Mouse (Mus musculus): ENCODE data around the gene Magt1. TPM values are rescaled to one million over a fixed set of nuclear protein-coding genes. Genes with fewer than 3 reads are reported as not detected.

Magt1 gene
- total and polyA plus RNA-seq, 3 experiments = 48.5 to 78.4 (median 55.1) TPM

DNA sequence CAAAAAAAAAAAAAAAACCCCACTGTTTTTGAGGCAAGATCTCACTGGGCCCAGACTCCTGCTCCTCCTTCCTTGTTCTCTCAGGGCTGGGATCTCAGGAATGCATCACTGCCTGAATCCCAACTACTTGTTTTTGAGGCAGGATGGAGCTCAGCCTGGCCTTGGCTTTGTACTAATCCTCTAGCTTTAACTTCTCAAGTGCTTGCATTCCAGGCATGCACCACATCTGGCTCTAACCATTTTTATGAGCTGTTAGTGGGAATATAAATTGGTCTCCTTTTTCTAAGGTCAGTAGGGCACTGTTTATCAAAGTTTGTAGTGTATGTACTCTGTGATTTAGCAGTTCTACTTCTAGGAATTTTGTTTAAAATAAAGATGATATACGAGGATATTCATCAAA, 36.5 kb upstream of the Magt1 start:
- Histone ChIP-seq H3K79me2 (replicated peaks; ENCODE audit: control insufficient read depth, extremely low read depth, insufficient read depth, poor library complexity, severe bottlenecking) (no peaks in the 10 kb centered on the region; the same call in 1 of the 2 replicates), H3K36me3 (replicated peaks in 1 of 2; ENCODE audit: control insufficient read depth in 1 of 2, insufficient read depth in 1 of 2, low read length in 1 of 2) (peaks cover 0 to 4% of the 10 kb centered on the region in 2 experiments), H3K4me3 (replicated peaks in 1 of 3; ENCODE audit: low read depth in 2 of 3, low read length in 2 of 3, poor library complexity in 1 of 3) (no peak overlapping the region), H3K27me3 (replicated peaks) (no peaks in the 10 kb centered on the region), H3K4me1 (ENCODE audit: control insufficient read depth in 1 of 2, insufficient read depth in 2 of 2) (no peaks in the 10 kb centered on the region), H3K27ac (ENCODE audit: insufficient read depth, low read depth) (no peak overlapping the region), H3K4me2 (ENCODE audit: insufficient read depth, low read depth, poor library complexity, severe bottlenecking) (no peak overlapping the region), H3K9ac (ENCODE audit: insufficient read depth, low read depth) (no peak overlapping the region), H3K9me3 (replicated peaks; ENCODE audit: low read length) (no peaks in the 10 kb centered on the region)
- in situ Hi-C loops (cut with MboI; ENCODE audit: low pct_ligation_motif_present, low pct_unique_long_range_greater_than_20kb, low sequenced_read_pairs) (no loop called here), dilution Hi-C loops (cut with MboI; ENCODE audit: extremely low pct_ligation_motif_present, extremely low pct_unique_long_range_greater_than_20kb, low sequenced_read_pairs) (no loop called here)
- no peak for DNase-seq (ENCODE audit: extremely low read depth)
- no peak for TF ChIP-seq MAFK (IDR thresholded peaks at IDR 0.05; ENCODE audit: insufficient replicate concordance, low read length)

DNA sequence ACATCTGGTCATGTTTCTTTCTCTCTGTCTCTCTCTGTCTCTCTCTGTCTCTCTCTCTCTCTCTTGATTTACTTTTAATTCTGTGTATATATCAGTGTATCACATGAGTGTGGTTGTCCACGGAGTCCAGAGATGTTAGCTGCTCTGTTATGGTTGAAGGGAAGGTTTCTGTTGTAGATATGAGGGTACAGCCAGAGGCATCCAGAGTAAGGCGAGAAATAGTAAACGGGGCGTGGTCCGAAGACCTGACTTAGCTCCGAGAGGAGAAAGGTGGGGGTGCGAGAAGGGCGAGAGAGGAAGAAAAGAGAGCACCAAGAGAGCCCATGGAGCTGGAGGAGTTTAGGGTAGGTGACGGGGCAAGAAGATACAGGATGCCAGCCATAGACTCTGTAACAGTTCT, 34.2 kb upstream of the Magt1 start:
- Histone ChIP-seq H3K9ac (ENCODE audit: insufficient read depth, low read depth) (no peak overlapping the region), H3K4me2 (ENCODE audit: insufficient read depth, low read depth, poor library complexity, severe bottlenecking) (no peak overlapping the region), H3K27ac (ENCODE audit: insufficient read depth, low read depth) (no peak overlapping the region), H3K27me3 (replicated peaks) (no peaks in the 10 kb centered on the region), H3K4me1 (ENCODE audit: control insufficient read depth in 1 of 2, insufficient read depth in 2 of 2) (no peaks in the 10 kb centered on the region), H3K79me2 (replicated peaks; ENCODE audit: control insufficient read depth, extremely low read depth, insufficient read depth, poor library complexity, severe bottlenecking) (no peaks in the 10 kb centered on the region; the same call in 1 of the 2 replicates), H3K9me3 (replicated peaks; ENCODE audit: low read length) (no peaks in the 10 kb centered on the region), H3K4me3 (replicated peaks in 1 of 3; ENCODE audit: low read depth in 2 of 3, low read length in 2 of 3, poor library complexity in 1 of 3) (no peak overlapping the region), H3K36me3 (replicated peaks in 1 of 2; ENCODE audit: control insufficient read depth in 1 of 2, insufficient read depth in 1 of 2, low read length in 1 of 2) (peaks cover 0 to 2% of the 10 kb centered on the region in 2 experiments)
- DNase-seq (ENCODE audit: extremely low read depth) = no peak
- in situ Hi-C loops (cut with MboI; ENCODE audit: low pct_ligation_motif_present, low pct_unique_long_range_greater_than_20kb, low sequenced_read_pairs) (no loop called here), dilution Hi-C loops (cut with MboI; ENCODE audit: extremely low pct_ligation_motif_present, extremely low pct_unique_long_range_greater_than_20kb, low sequenced_read_pairs) (no loop called here)
- TF ChIP-seq EP300 (IDR thresholded peaks at IDR 0.05; ENCODE audit: low read length) (no peak), MAX (IDR thresholded peaks at IDR 0.05; ENCODE audit: low read length) (no peak), ELF1 (IDR thresholded peaks at IDR 0.05; ENCODE audit: low read depth, low read length) (no peak), ZC3H11A (IDR thresholded peaks at IDR 0.05; ENCODE audit: low read depth, low read length) (no peak)

DNA sequence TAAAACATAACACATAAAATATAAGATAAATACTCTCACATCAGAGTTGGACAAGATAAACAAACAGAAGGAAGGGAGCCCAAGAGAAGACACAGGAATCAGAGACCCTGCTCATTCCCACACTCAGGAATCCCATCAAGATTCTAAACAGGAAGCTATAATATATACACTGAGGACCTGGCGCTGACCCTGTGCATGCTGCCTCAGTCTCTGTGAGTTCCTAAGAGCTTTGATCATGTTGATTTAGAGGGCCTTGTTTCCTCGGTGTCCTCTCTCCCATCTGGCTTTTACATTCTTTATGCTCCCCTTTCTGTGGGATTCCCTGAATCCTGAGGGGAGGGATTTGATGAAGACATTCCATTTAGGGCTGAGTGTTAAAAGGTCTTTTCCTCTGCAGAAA, 33.7 kb upstream of the Magt1 start:
- no peak for DNase-seq (ENCODE audit: extremely low read depth)
- in situ Hi-C loops (cut with MboI; ENCODE audit: low pct_ligation_motif_present, low pct_unique_long_range_greater_than_20kb, low sequenced_read_pairs) = no loop called here
- dilution Hi-C loops (cut with MboI; ENCODE audit: extremely low pct_ligation_motif_present, extremely low pct_unique_long_range_greater_than_20kb, low sequenced_read_pairs) = no loop called here

More for the DNA sequence above, 33.7 kb upstream of the Magt1 start:
- no peaks in the 10 kb centered on the region for H3K36me3 ChIP-seq (replicated peaks in 1 of 2; ENCODE audit: control insufficient read depth in 1 of 2, insufficient read depth in 1 of 2, low read length in 1 of 2)
- H3K4me2 ChIP-seq (ENCODE audit: insufficient read depth, low read depth, poor library complexity, severe bottlenecking) = no peak overlapping the region
- H3K4me3 ChIP-seq (replicated peaks in 1 of 3; ENCODE audit: low read depth in 2 of 3, low read length in 2 of 3, poor library complexity in 1 of 3) = no peak overlapping the region
- H3K9ac ChIP-seq (ENCODE audit: insufficient read depth, low read depth) = no peak overlapping the region
- no peaks in the 10 kb centered on the region; the same call in 1 of the 2 replicates for H3K79me2 ChIP-seq (replicated peaks; ENCODE audit: control insufficient read depth, extremely low read depth, insufficient read depth, poor library complexity, severe bottlenecking)
- no peak for TF ChIP-seq CHD2 (IDR thresholded peaks at IDR 0.05; ENCODE audit: low read length)
- TF ChIP-seq IRF4 (IDR thresholded peaks at IDR 0.05; ENCODE audit: low read depth, low read length) = no peak
- no peak for TF ChIP-seq TCF12 (IDR thresholded peaks at IDR 0.05; ENCODE audit: low read depth, low read length)
- no peak for TF ChIP-seq TBP (conservative IDR thresholded peaks at IDR 0.05; ENCODE audit: low read depth, low read length)
- TF ChIP-seq MAFK (IDR thresholded peaks at IDR 0.05; ENCODE audit: insufficient replicate concordance, low read length) = no peak
- no peak for TF ChIP-seq MAZ (IDR thresholded peaks at IDR 0.05; ENCODE audit: low read depth, low read length)
- TF ChIP-seq CHD1 (IDR thresholded peaks at IDR 0.05; ENCODE audit: low read depth, low read length) = no peak
- no peak for TF ChIP-seq BHLHE40 (IDR thresholded peaks at IDR 0.05; ENCODE audit: low read depth, low read length)
- no peak for TF ChIP-seq JUN (IDR thresholded peaks at IDR 0.05; ENCODE audit: insufficient read depth, low read depth, low read length)
- TF ChIP-seq ZKSCAN1 (IDR thresholded peaks at IDR 0.05; ENCODE audit: borderline replicate concordance, low read depth, low read length) = no peak
- TF ChIP-seq ZC3H11A (IDR thresholded peaks at IDR 0.05; ENCODE audit: low read depth, low read length) = no peak
- no peak for TF ChIP-seq POLR2AphosphoS2 (IDR thresholded peaks at IDR 0.05; ENCODE audit: low read depth, low read length)
- TF ChIP-seq ELF1 (IDR thresholded peaks at IDR 0.05; ENCODE audit: low read depth, low read length) = no peak
- TF ChIP-seq E2F4 (IDR thresholded peaks at IDR 0.05; ENCODE audit: insufficient replicate concordance, low read depth, low read length) = no peak
- TF ChIP-seq POLR2A (IDR thresholded peaks at IDR 0.05; ENCODE audit: low read depth, low read length) = no peak
- no peak for TF ChIP-seq UBTF (IDR thresholded peaks at IDR 0.05; ENCODE audit: low read depth, low read length)
- no peak for TF ChIP-seq MEF2A (IDR thresholded peaks at IDR 0.05; ENCODE audit: borderline replicate concordance, low read depth, low read length)
- no peak for TF ChIP-seq GABPA (IDR thresholded peaks at IDR 0.05; ENCODE audit: insufficient replicate concordance, low read depth, low read length)
- H3K4me1 ChIP-seq (ENCODE audit: control insufficient read depth in 1 of 2, insufficient read depth in 2 of 2) = no peaks in the 10 kb centered on the region
- no peaks in the 10 kb centered on the region for H3K27me3 ChIP-seq (replicated peaks)
- no peak overlapping the region for H3K27ac ChIP-seq (ENCODE audit: insufficient read depth, low read depth)
- no peaks in the 10 kb centered on the region for H3K9me3 ChIP-seq (replicated peaks; ENCODE audit: low read length)
